Mouse (Mus musculus) lung, embryonic 16.5 days (tissue): Measurements from ENCODE around the gene Pias3. TPM values are rescaled to one million over a fixed set of nuclear protein-coding genes. Genes with fewer than 3 reads are reported as not detected.
"Not testable (repeated sequence)": the region's sequence is repeated elsewhere in the genome, so short reads cannot be mapped to it uniquely, and the experiment has no call there.

Experiments used
- ATAC-seq: fragments of 200-750 bp; cut with Nextera tagmentation; 2 replicates; pipeline ENCODE4 v1.8.0; 2017; ENCODE audit warnings: low read depth, mild to moderate bottlenecking, moderate library complexity
- H3K27ac ChIP-seq: fragments of 300-500 bp; sonication (generic); 2 replicates; pipeline ENCODE4 v1.5.1; 2014; ENCODE audit warnings: mild to moderate bottlenecking, control low read depth, low read length
- H3K27me3 ChIP-seq: fragments of 300-500 bp; sonication (generic); 2 replicates; pipeline ENCODE4 v1.6.1; 2014; ENCODE audit warnings: low read depth, low read length, mixed read lengths; ENCODE audit not compliant: control insufficient read depth, insufficient read depth
- H3K36me3 ChIP-seq: fragments of 300-500 bp; sonication (generic); 2 replicates; pipeline ENCODE4 v1.6.1; 2014; ENCODE audit warnings: low read length; ENCODE audit not compliant: control insufficient read depth, insufficient read depth
- H3K4me1 ChIP-seq: fragments of 300-500 bp; sonication (generic); replicated peaks from 2 replicates; pipeline ENCODE4 v1.6.1; 2014; ENCODE audit warnings: low read length, mixed read lengths; ENCODE audit not compliant: control insufficient read depth, insufficient read depth
- H3K4me2 ChIP-seq: fragments of 300-500 bp; sonication (generic); 2 replicates; pipeline ENCODE4 v1.6.1; 2014; ENCODE audit warnings: low read depth, low read length, control low read depth
- H3K4me3 ChIP-seq: fragments of 300-500 bp; sonication (generic); 2 replicates; pipeline ENCODE4 v1.5.1; 2014; ENCODE audit warnings: mild to moderate bottlenecking, low read length, control low read depth
- H3K9ac ChIP-seq: fragments of 300-500 bp; sonication (generic); 2 replicates; pipeline ENCODE4 v1.6.1; 2014; ENCODE audit warnings: low read length, control low read depth
- H3K9me3 ChIP-seq: fragments of 300-500 bp; sonication (generic); 2 replicates; pipeline ENCODE4 v1.6.1; 2016; ENCODE audit warnings: low read length; ENCODE audit not compliant: control insufficient read depth
- WGBS: fragments of 180-500 bp; shearing (Covaris S2); extraction: QIAGEN DNeasy Blood & Tissue Kit; methylation state at CpG from one replicate; pipeline ENCODE4 v1.1.7; 2014; 5-methylcytosine and 5-hydroxymethylcytosine counted together
- polyA plus RNA-seq: library from polyadenylated mRNA; unstranded; fragments of >200 nt; fragmentation: Nextera tagmentation; extraction: Ambion mirVana; gene quantifications from 2 replicates; pipeline ENCODE4 v1.2.1, GENCODE M21; 2015

Pias3 gene
- polyA plus RNA-seq, 1 experiment from 2014 or later: 52.0 TPM

GRCm38 (mm10) chr3:96733984-96734383 is 37.8 kb downstream of the Pias3 start:
- ATAC-seq: no peak
- H3K9me3 ChIP-seq: no peaks in the 10 kb centered on the region
- no peak overlapping the region for H3K4me3 ChIP-seq
- no peak overlapping the region for H3K27ac ChIP-seq
- no peaks in the 10 kb centered on the region for H3K27me3 ChIP-seq
- peaks cover 2% of the 10 kb centered on the region for H3K4me1 ChIP-seq
- no peak overlapping the region for H3K9ac ChIP-seq
- H3K36me3 ChIP-seq: no peaks in the 10 kb centered on the region
- 79% methylated on average over 1 of the region's 1 CpGs for WGBS
- H3K4me2 ChIP-seq: no peak overlapping the region

GRCm38 (mm10) chr3:96735200-96735599 is 39.0 kb downstream of the Pias3 start:
- no peak for ATAC-seq
- no peak overlapping the region for H3K4me2 ChIP-seq
- H3K9me3 ChIP-seq: no peaks in the 10 kb centered on the region
- H3K4me1 ChIP-seq: no peaks in the 10 kb centered on the region
- H3K9ac ChIP-seq: no peak overlapping the region
- no peaks in the 10 kb centered on the region for H3K36me3 ChIP-seq
- H3K27ac ChIP-seq: no peak overlapping the region
- H3K4me3 ChIP-seq: no peak overlapping the region
- H3K27me3 ChIP-seq: no peaks in the 10 kb centered on the region
- WGBS: 90% methylated on average over 2 of the region's 2 CpGs

DNA sequence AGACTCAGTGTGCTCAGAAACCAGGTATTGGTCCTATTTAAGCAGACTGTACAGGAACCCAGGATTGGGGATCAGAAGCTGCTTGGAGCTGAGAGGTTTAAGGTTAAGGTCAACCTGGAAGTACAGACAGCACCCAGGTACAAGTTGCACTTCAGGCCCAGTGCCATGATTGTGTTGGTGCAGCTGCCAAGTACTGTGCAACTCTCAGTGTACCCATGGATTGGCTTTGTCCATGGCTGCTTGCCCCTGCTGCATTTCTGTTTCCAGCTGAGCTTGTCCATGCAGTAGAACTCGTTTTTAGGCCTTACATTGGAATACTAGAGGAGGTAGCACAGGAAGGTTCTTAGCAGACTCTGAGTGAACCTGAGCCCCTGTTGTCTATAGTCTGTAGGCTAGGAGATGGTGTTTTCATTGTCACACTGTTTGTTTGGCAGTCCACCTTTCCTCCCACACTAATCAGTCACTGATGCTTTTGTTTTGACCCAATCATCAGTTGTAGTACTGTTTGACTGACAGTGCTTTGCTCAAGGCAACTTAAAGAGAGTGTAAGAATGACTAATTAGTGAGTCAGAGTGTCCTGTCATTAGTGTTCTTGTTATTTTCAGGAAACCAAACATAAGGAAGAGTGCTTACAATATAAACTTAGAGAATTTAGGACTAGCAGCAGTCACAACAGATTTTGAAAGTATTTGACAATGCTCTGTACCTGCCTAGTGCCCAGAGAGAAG is 41.0 kb downstream of the Pias3 start:
- H3K4me1 ChIP-seq: no peaks in the 10 kb centered on the region
- no peaks in the 10 kb centered on the region for H3K36me3 ChIP-seq
- H3K9me3 ChIP-seq: no peaks in the 10 kb centered on the region
- H3K9ac ChIP-seq: no peak overlapping the region
- no peak for ATAC-seq
- no peak overlapping the region for H3K4me3 ChIP-seq
- no peak overlapping the region for H3K27ac ChIP-seq
- no peaks in the 10 kb centered on the region for H3K27me3 ChIP-seq
- H3K4me2 ChIP-seq: no peak overlapping the region
- WGBS: 26% methylated on average over 1 of the region's 1 CpGs

- no peak for ATAC-seq
- H3K27me3 ChIP-seq: no peaks in the 10 kb centered on the region
- 80% methylated on average over 1 of the region's 1 CpGs for WGBS
- H3K9me3 ChIP-seq: no peaks in the 10 kb centered on the region
- H3K4me2 ChIP-seq: no peak overlapping the region
- H3K9ac ChIP-seq: no peak overlapping the region
- H3K4me3 ChIP-seq: no peak overlapping the region
- no peaks in the 10 kb centered on the region for H3K36me3 ChIP-seq
- no peak overlapping the region for H3K27ac ChIP-seq
- no peaks in the 10 kb centered on the region for H3K4me1 ChIP-seq
Observed at GRCm38 (mm10) chr3:96737995-96738394, 41.8 kb downstream of the Pias3 start.

DNA sequence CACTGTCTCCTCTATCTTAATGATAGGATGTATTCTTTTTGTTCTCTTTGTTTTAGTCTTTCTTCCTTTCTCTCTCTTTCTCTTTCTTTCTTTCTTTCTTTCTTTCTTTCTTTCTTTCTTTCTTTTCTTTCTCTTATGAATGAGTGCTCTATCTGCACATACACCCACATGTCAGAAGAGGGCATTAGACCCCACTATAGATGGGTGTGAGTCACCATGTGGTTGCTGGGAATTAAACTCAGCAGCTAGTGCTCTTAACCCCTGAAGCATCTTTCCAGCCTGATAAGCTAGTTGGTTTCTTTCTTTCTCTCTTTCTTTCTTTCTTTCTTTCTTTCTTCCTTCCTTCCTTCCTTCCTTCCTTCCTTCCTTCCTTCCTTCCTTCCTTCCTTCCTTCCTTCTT is 44.1 kb downstream of the Pias3 start:
- not testable (repeated sequence) for ATAC-seq, H3K36me3 ChIP-seq, H3K27ac ChIP-seq, H3K9ac ChIP-seq, H3K4me3 ChIP-seq, H3K9me3 ChIP-seq, H3K4me1 ChIP-seq, H3K4me2 ChIP-seq, H3K27me3 ChIP-seq

GRCm38 (mm10) chr3:96744348-96744747 is 48.2 kb downstream of the Pias3 start:
- no peak overlapping the region for H3K4me2 ChIP-seq
- no peaks in the 10 kb centered on the region for H3K27me3 ChIP-seq
- ATAC-seq: no peak
- H3K9ac ChIP-seq: no peak overlapping the region
- WGBS: 92% methylated on average over 3 of the region's 3 CpGs
- H3K36me3 ChIP-seq: no peaks in the 10 kb centered on the region
- H3K9me3 ChIP-seq: no peaks in the 10 kb centered on the region
- no peak overlapping the region for H3K4me3 ChIP-seq
- no peak overlapping the region for H3K27ac ChIP-seq
- H3K4me1 ChIP-seq: no peaks in the 10 kb centered on the region

- Histone ChIP-seq H3K4me2 (no peak overlapping the region), H3K9ac (no peak overlapping the region), H3K27ac (no peak overlapping the region), H3K4me1 (no peaks in the 10 kb centered on the region), H3K36me3 (no peaks in the 10 kb centered on the region), H3K27me3 (no peaks in the 10 kb centered on the region), H3K4me3 (no peak overlapping the region), H3K9me3 (no peaks in the 10 kb centered on the region)
- no peak for ATAC-seq
- 44% methylated on average over 1 of the region's 1 CpGs for WGBS
Observed at GRCm38 (mm10) chr3:96746829-96747228, 50.6 kb downstream of the Pias3 start.

Other genes starting within 250 kb of the Pias3 start
- 0.30 and 0.34 TPM in 2 replicates for gene BC107364, start 244.1 kb upstream of the Pias3 start, polyA plus RNA-seq
- gene Hfe2, start 171.2 kb upstream of the Pias3 start, polyA plus RNA-seq: 0.57 and 1.1 TPM in 2 replicates
- 184 and 197 TPM in 2 replicates for gene Txnip, start 138.4 kb upstream of the Pias3 start, polyA plus RNA-seq
- 1.4 TPM in 2 replicates for gene Gm16253, start 119.4 kb upstream of the Pias3 start, polyA plus RNA-seq
- gene Polr3gl, start 102.2 kb upstream of the Pias3 start, polyA plus RNA-seq: 35.9 TPM in 2 replicates
- 1.6 and 1.9 TPM in 2 replicates for gene Ankrd34a, start 99.7 kb upstream of the Pias3 start, polyA plus RNA-seq
- gene Lix1l, start 95.2 kb upstream of the Pias3 start, polyA plus RNA-seq: 6.7 and 8.2 TPM in 2 replicates
- 132 and 135 TPM in 2 replicates for gene Rbm8a, start 66.5 kb upstream of the Pias3 start, polyA plus RNA-seq
- gene Pex11b, start 61.0 kb upstream of the Pias3 start, polyA plus RNA-seq: 54.2 and 57.7 TPM in 2 replicates
- gene Gm42957, start 60.9 kb upstream of the Pias3 start, polyA plus RNA-seq: 0.15 and 0.24 TPM in 2 replicates
- 1.0 TPM in 2 replicates for gene Itga10, start 50.8 kb upstream of the Pias3 start, polyA plus RNA-seq
- 0.36 and 0.50 TPM in 2 replicates for gene Ankrd35, start 26.3 kb upstream of the Pias3 start, polyA plus RNA-seq
- 7.2 and 8.2 TPM in 2 replicates for gene Nudt17, start 12.2 kb downstream of the Pias3 start, polyA plus RNA-seq
- gene Polr3c, start 31.2 kb downstream of the Pias3 start, polyA plus RNA-seq: 35.6 and 35.7 TPM in 2 replicates
- 45.7 and 47.8 TPM in 2 replicates for gene Rnf115, start 31.3 kb downstream of the Pias3 start, polyA plus RNA-seq
- 0.64 TPM in 1 of 2 replicates, not detected in the other for gene Pdzk1, start 132.9 kb downstream of the Pias3 start, polyA plus RNA-seq
- 0.40 and 1.8 TPM in 2 replicates for gene Cd160, start 133.0 kb downstream of the Pias3 start, polyA plus RNA-seq
- gene Gja5, start 208.3 kb downstream of the Pias3 start, polyA plus RNA-seq: 26.8 and 28.6 TPM in 2 replicates
- 33.0 and 37.6 TPM in 2 replicates for gene Gpr89, start 209.0 kb downstream of the Pias3 start, polyA plus RNA-seq
- not detected in 2 replicates for gene Gja8, start 229.6 kb downstream of the Pias3 start, polyA plus RNA-seq